Mouse (Mus musculus): Measurements from ENCODE around the gene Cnn2. TPM values are rescaled to one million over a fixed set of nuclear protein-coding genes. Genes with fewer than 3 reads are reported as not detected.

Cnn2 gene
- polyA plus RNA-seq, 1 experiment from 2014 or later, result 216 TPM

- no peak overlapping the region for H3K27ac ChIP-seq
- no peak overlapping the region for H3K9ac ChIP-seq (replicated peaks)
- WGBS, result 92% methylated on average over 8 of the region's 8 CpGs
These were observed 15.9 kb downstream of the Cnn2 start for GRCm38 (mm10) chr10:80004233-80004705.

GRCm38 (mm10) chr10:80011740-80012139 is 23.4 kb downstream of the Cnn2 start:
- Histone ChIP-seq H3K4me1 (replicated peaks) (no peaks in the 10 kb centered on the region), H3K27ac (no peak overlapping the region), H3K36me3 (no peaks in the 10 kb centered on the region), H3K4me3 (replicated peaks) (no peak overlapping the region), H3K4me2 (no peak overlapping the region), H3K27me3 (peaks cover 52% of the 10 kb centered on the region), H3K9me3 (peaks cover 15% of the 10 kb centered on the region), H3K9ac (replicated peaks) (no peak overlapping the region)
- no peak for ATAC-seq (ENCODE audit: insufficient number of reproducible peaks, insufficient read depth, low FRiP score, low TSS enrichment, low read depth)
- WGBS, result 88% methylated on average over 6 of the region's 6 CpGs

More at GRCm38 (mm10) chr10:80004233-80004705, 15.9 kb downstream of the Cnn2 start:
- Histone ChIP-seq H3K4me3 (replicated peaks) (no peak overlapping the region), H3K4me2 (no peak overlapping the region), H3K4me1 (replicated peaks) (peaks cover 8% of the 10 kb centered on the region), H3K27me3 (peaks cover 50% of the 10 kb centered on the region), H3K9me3 (no peaks in the 10 kb centered on the region), H3K36me3 (no peaks in the 10 kb centered on the region)
- no peak for ATAC-seq (ENCODE audit: insufficient number of reproducible peaks, insufficient read depth, low FRiP score, low TSS enrichment, low read depth)

GRCm38 (mm10) chr10:80013609-80014008 is 25.2 kb downstream of the Cnn2 start:
- Histone ChIP-seq H3K27ac (no peak overlapping the region), H3K4me2 (no peak overlapping the region), H3K36me3 (no peaks in the 10 kb centered on the region), H3K4me3 (replicated peaks) (peak overlapping the region; percentile 7; the same call in 1 of the 2 replicates), H3K9me3 (peaks cover 15% of the 10 kb centered on the region), H3K4me1 (replicated peaks) (peaks cover 1% of the 10 kb centered on the region), H3K9ac (replicated peaks) (no peak overlapping the region), H3K27me3 (peaks cover 65% of the 10 kb centered on the region)
- ATAC-seq (ENCODE audit: insufficient number of reproducible peaks, insufficient read depth, low FRiP score, low TSS enrichment, low read depth), result no peak
- 24% methylated on average over 25 of the region's 25 CpGs for WGBS

- Histone ChIP-seq H3K4me3 (replicated peaks) (no peak overlapping the region), H3K4me1 (replicated peaks) (peaks cover 12% of the 10 kb centered on the region), H3K36me3 (no peaks in the 10 kb centered on the region), H3K4me2 (no peak overlapping the region), H3K9ac (replicated peaks) (peak overlapping the region; percentile 12; the same call in 1 of the 2 replicates), H3K27me3 (peaks cover 68% of the 10 kb centered on the region), H3K27ac (no peak overlapping the region), H3K9me3 (peaks cover 15% of the 10 kb centered on the region)
- WGBS, result 16% methylated on average over 28 of the region's 28 CpGs
- no peak for ATAC-seq (ENCODE audit: insufficient number of reproducible peaks, insufficient read depth, low FRiP score, low TSS enrichment, low read depth)
These were observed 26.3 kb downstream of the Cnn2 start for GRCm38 (mm10) chr10:80014484-80015290.

DNA sequence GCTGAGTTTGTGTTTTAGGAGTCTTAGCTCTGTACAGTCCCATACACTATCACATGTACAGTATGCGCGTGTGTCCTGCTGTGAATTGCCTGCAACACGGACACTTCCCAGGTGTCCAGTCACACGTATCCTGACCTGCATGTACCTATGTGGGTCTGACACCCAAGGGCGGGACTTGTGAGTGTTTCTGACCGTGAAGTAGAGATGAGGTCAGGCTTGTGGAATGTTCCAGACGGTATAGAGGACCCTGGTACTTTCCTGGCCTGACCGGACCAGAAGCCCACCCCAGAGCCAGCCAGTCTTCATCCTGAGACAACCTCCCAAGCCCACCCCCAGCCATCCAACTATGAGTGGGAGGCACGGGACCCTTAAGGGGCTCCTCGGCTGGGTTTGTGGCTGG is 27.2 kb downstream of the Cnn2 start:
- Histone ChIP-seq H3K4me3 (replicated peaks) (no peak overlapping the region), H3K9ac (replicated peaks) (no peak overlapping the region), H3K36me3 (no peaks in the 10 kb centered on the region), H3K9me3 (peaks cover 6% of the 10 kb centered on the region), H3K4me1 (replicated peaks) (peaks cover 20% of the 10 kb centered on the region), H3K27me3 (peaks cover 68% of the 10 kb centered on the region), H3K27ac (no peak overlapping the region), H3K4me2 (no peak overlapping the region)
- WGBS, result 81% methylated on average over 10 of the region's 10 CpGs
- no peak for ATAC-seq (ENCODE audit: insufficient number of reproducible peaks, insufficient read depth, low FRiP score, low TSS enrichment, low read depth)

DNA sequence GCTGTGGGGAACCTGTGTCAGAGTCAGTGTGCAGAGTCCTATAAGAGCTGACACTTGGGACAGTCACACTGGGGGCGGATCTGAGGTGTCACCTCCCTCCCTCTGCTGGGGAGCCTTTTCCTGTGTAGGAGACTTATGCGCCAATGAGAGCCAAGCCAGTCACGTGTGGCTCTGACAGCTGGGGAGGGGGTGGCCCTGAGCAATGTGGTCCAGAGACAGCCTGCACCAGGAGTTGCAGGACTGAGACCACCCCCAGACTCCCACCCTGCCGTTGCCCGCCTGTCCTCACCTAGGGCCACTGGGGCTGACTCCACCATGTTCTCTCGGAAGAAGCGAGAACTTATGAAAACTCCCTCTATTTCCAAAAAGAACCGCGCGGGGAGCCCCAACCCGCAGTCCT is 28.1 kb downstream of the Cnn2 start, which contains the start of gene Arhgap45:
Arhgap45 (plus strand) TSS at position 143 of the 400 bp plus-strand sequence.
- no peak for ATAC-seq (ENCODE audit: insufficient number of reproducible peaks, insufficient read depth, low FRiP score, low TSS enrichment, low read depth)
- no peaks in the 10 kb centered on the region for H3K9me3 ChIP-seq
- H3K4me2 ChIP-seq, result no peak within 1 kb of the TSS
- peaks cover 21% of the 10 kb centered on the region for H3K4me1 ChIP-seq (replicated peaks)
- no peak within 1 kb of the TSS for H3K4me3 ChIP-seq (replicated peaks)
- H3K27ac ChIP-seq, result no peak within 1 kb of the TSS
- no peak within 1 kb of the TSS; the same call in 1 of the 2 replicates for H3K9ac ChIP-seq (replicated peaks)
- peaks cover 68% of the 10 kb centered on the region for H3K27me3 ChIP-seq
- no peaks in the 10 kb centered on the region for H3K36me3 ChIP-seq
- 65% methylated on average over 11 of the region's 11 CpGs for WGBS

DNA sequence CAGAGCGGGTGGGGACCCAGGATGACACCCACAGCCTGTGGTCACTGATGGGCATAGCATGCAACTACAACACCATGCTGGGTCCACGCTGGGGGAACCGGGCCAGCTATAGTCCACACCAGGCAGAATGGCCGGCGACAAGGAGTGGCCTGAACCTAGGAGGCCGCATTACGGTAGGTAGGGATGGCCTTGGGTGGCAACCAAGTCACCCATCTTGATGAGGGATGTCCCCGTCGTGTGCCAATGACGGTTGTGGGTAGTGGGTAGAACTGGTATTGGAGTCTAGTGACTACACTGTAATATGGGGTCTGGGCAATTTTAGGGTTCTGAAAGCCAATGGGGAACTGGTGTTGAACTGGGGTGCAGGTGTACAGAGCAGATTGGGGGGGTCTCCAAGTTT is 28.5 kb downstream of the Cnn2 start:
- no peak for ATAC-seq (ENCODE audit: insufficient number of reproducible peaks, insufficient read depth, low FRiP score, low TSS enrichment, low read depth)
- H3K27me3 ChIP-seq, result peaks cover 64% of the 10 kb centered on the region
- peaks cover 3% of the 10 kb centered on the region; the same call in 1 of the 2 replicates for H3K36me3 ChIP-seq
- WGBS, result 88% methylated on average over 10 of the region's 10 CpGs
- no peak overlapping the region for H3K4me3 ChIP-seq (replicated peaks)
- peaks cover 21% of the 10 kb centered on the region for H3K4me1 ChIP-seq (replicated peaks)
- no peaks in the 10 kb centered on the region for H3K9me3 ChIP-seq
- H3K27ac ChIP-seq, result no peak overlapping the region
- H3K9ac ChIP-seq (replicated peaks), result no peak overlapping the region; the same call in 1 of the 2 replicates
- no peak overlapping the region for H3K4me2 ChIP-seq

DNA sequence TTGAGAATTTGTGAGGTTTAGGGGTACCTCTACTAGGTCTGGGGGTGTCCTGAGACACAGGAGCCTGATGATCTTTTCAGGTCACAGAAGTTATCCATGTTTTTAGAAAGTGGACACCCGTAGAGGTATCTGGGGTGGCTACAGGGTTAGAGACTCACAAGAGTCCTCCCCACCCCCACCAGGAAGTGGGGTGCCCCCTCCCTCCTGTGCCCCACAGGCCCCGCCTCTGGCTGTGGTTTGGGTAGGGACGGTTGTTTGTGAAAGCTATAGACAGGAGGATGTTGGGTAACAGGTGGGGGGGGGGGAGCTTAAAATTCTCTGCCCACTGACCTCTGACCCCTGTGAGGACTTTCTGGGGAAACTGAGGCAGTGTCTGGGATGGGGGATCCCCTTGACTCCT is 29.0 kb downstream of the Cnn2 start:
- 72% methylated on average over 3 of the region's 3 CpGs for WGBS
- Histone ChIP-seq H3K27ac (no peak overlapping the region), H3K36me3 (peaks cover 8% of the 10 kb centered on the region; the same call in 1 of the 2 replicates), H3K4me1 (replicated peaks) (peaks cover 21% of the 10 kb centered on the region), H3K4me3 (replicated peaks) (no peak overlapping the region), H3K4me2 (no peak overlapping the region), H3K27me3 (peaks cover 60% of the 10 kb centered on the region), H3K9ac (replicated peaks) (no peak overlapping the region), H3K9me3 (no peaks in the 10 kb centered on the region)
- no peak for ATAC-seq (ENCODE audit: insufficient number of reproducible peaks, insufficient read depth, low FRiP score, low TSS enrichment, low read depth)

DNA sequence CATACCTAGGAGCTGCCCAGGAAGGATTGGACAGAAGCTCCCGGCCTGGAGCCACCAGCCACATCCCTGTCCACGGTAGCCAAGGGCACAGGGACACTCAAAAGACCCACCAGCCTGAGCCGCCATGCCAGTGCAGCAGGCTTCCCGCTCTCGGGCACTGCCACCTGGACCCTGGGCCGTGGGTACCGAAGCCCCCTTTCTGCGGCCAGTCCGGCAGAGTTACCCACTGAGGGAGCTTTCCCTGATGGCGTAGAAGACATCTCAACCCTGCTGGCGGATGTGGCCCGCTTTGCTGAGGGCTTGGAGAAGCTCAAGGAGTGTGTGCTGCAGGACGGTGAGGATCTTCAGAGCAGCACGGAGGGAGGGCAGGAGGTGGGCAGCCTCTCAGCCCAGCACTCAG is 29.4 kb downstream of the Cnn2 start:
- ATAC-seq (ENCODE audit: insufficient number of reproducible peaks, insufficient read depth, low FRiP score, low TSS enrichment, low read depth), result no peak
- Histone ChIP-seq H3K4me2 (no peak overlapping the region), H3K9ac (replicated peaks) (no peak overlapping the region), H3K27ac (no peak overlapping the region), H3K4me1 (replicated peaks) (peaks cover 21% of the 10 kb centered on the region), H3K27me3 (peaks cover 56% of the 10 kb centered on the region), H3K36me3 (peaks cover 9% of the 10 kb centered on the region; the same call in 1 of the 2 replicates), H3K4me3 (replicated peaks) (no peak overlapping the region), H3K9me3 (no peaks in the 10 kb centered on the region)
- 82% methylated on average over 14 of the region's 14 CpGs for WGBS

DNA sequence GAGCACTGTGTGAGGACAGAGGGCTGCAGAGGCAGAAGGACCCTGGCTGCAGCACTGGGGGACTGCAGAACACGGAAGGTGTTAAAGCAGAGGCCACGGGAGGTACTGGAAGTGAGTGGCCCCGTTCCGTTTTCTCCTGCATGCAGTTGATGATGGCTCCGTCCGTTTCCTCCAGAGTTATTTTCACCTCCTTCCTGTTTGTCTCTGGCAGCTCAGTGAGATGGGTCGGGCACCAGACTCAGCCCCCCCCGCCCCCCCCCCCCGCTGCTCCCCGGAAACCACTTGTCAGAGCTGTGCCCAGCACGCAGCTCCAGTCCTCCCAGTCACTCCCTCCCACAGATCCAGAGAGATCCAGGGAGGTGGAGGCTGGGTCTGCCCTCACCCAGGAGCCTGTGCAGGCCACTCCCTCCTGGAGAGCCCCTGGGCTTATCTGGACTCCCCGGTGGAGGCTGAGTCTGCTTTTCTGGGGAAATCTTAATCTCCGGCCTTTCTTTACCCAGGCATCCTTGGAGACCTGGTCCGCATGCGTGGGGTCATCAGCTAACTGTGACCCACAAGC is 30.4 kb downstream of the Cnn2 start:
- peaks cover 45% of the 10 kb centered on the region for H3K27me3 ChIP-seq
- peaks cover 13% of the 10 kb centered on the region; the same call in 1 of the 2 replicates for H3K36me3 ChIP-seq
- H3K27ac ChIP-seq, result 0 out of 2 replicates have a peak overlapping the region, but pooled peaks have one; percentile 23
- peak overlapping the region; percentile 35 for H3K9ac ChIP-seq (replicated peaks)
- H3K4me1 ChIP-seq (replicated peaks), result peaks cover 21% of the 10 kb centered on the region
- ATAC-seq (ENCODE audit: insufficient number of reproducible peaks, insufficient read depth, low FRiP score, low TSS enrichment, low read depth), result no peak
- H3K4me3 ChIP-seq (replicated peaks), result 0 out of 2 replicates have a peak overlapping the region, but pooled peaks have one; percentile 36
- peak overlapping the region; percentile 55 for H3K4me2 ChIP-seq
- 5% methylated on average over 14 of the region's 15 CpGs for WGBS
- H3K9me3 ChIP-seq, result no peaks in the 10 kb centered on the region

GRCm38 (mm10) chr10:80019471-80020131 is 31.2 kb downstream of the Cnn2 start:
- H3K4me3 ChIP-seq (replicated peaks), result peak overlapping the region; percentile 36
- ATAC-seq (ENCODE audit: insufficient number of reproducible peaks, insufficient read depth, low FRiP score, low TSS enrichment, low read depth), result peak; percentile 49
- H3K27ac ChIP-seq, result no peak overlapping the region
- WGBS, result 4% methylated on average over 20 of the region's 20 CpGs
- peak overlapping the region; percentile 55 for H3K9ac ChIP-seq (replicated peaks)
- peaks cover 13% of the 10 kb centered on the region; the same call in 1 of the 2 replicates for H3K36me3 ChIP-seq
- H3K4me2 ChIP-seq, result peak overlapping the region; percentile 55
- peaks cover 37% of the 10 kb centered on the region for H3K27me3 ChIP-seq
- peaks cover 21% of the 10 kb centered on the region for H3K4me1 ChIP-seq (replicated peaks)
- no peaks in the 10 kb centered on the region for H3K9me3 ChIP-seq
